Mouse (Mus musculus) heart, adult 2 months (tissue): Measurements from ENCODE around the gene Gpr3.

Source experiments
- CTCF ChIP-seq: fragments of 200-600 bp; IDR thresholded peaks from 2 replicates; pipeline ENCODE4 v1.8.1; 2022; ENCODE audit warnings: antibody characterized with exemption, mild to moderate bottlenecking, moderate library complexity
- POLR2A ChIP-seq: fragments of 200-500 bp; IDR thresholded peaks from 2 replicates; pipeline ENCODE4 v1.6.1; 2011; ENCODE audit warnings: mild to moderate bottlenecking, low read depth, low read length, control low read depth; ENCODE audit not compliant: insufficient read depth

DNA sequence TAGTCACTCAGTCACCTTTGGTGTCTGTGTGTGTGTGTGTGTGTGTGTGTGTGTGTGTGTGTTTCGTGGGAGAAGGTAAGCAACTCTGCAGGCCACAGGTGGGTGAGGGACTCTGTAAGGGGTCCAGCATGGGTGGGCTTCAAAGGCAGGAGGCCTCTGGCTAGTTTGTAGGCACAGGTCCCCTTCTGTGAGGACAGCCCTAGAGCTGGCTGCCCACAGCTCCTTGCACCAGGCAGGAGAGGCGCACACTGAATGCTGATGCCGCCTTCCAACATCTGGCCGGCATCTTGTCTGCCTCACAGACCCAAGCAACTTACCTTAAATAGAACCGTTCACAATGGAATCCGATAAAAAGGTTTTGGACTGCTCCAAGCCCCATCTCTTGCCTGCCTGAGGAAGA, 12.6 kb downstream of the Gpr3 start:
- TF ChIP-seq POLR2A, result no peak
- TF ChIP-seq CTCF, result no peak
